Mouse (Mus musculus): Measurements from ENCODE around the gene Mmp25.

Mmp25 gene

DNA sequence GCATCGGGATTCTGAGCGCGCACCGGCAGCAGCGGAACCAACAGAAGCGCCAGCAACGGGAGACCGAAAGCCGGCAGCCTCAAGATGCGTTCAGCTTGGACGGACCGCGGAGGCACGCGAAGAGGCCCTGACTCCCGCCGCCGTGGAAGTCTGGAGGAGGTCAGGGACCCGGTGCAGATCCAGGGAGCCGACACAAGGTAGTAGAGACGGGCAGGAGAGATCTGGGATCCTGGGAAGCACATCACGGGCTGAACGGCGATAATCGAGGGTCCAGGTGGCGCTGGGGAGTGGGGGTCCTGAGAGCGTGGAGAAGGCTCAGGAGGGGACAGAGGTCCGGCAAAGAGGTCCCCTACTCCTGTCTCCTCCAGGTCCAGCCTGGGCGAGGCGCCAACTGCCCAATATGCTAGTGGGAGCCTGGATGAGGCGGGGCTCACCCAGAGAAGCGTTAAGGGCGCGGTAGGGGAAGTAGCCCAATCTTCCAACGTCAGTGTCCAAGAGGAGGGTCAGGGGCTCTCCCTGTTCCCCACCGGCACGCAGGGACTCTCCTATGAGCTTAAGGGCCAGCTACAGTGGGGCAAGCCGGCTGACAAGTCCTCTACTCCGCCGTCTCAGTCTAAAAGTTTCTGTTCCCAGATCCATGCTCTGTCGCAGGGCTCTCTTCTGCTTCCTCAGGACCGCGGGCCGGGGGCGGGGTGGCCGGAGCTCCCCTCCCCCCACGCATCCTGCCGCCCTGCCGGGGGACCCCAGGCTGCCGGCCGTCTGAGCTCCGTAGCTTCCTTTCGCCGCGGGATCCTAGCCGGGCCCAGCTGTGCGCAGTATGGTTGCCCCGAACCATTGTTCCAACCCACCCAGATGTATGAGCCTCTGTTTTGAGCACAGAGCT, at the start of gene Mmp25:
Gene Mmp25 (minus strand): TSS at position 665 of the 883 bp plus-strand sequence.
- peak; percentile 30 for DNase-seq

DNA sequence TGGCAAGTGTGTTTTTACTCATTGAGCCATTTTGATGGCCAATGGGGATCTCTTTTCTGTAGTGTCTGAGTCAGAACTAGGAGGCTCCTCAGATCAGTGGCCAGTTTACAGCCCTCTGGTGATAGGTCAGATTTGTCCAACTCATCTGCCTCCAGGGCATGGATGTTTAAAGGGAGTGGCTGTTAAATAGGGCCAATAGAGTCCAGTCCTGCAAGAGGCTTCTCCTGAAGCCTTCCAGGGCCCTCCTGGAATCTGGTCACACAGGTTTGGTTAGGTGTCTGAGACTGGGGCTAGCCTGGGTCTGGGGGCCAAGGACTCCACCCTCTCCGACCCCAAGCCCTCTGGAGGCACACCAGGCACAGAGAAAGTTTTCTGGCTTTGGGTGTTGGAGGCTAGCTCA, 49.4 kb upstream of the Mmp25 start:
- no peak for DNase-seq

DNA sequence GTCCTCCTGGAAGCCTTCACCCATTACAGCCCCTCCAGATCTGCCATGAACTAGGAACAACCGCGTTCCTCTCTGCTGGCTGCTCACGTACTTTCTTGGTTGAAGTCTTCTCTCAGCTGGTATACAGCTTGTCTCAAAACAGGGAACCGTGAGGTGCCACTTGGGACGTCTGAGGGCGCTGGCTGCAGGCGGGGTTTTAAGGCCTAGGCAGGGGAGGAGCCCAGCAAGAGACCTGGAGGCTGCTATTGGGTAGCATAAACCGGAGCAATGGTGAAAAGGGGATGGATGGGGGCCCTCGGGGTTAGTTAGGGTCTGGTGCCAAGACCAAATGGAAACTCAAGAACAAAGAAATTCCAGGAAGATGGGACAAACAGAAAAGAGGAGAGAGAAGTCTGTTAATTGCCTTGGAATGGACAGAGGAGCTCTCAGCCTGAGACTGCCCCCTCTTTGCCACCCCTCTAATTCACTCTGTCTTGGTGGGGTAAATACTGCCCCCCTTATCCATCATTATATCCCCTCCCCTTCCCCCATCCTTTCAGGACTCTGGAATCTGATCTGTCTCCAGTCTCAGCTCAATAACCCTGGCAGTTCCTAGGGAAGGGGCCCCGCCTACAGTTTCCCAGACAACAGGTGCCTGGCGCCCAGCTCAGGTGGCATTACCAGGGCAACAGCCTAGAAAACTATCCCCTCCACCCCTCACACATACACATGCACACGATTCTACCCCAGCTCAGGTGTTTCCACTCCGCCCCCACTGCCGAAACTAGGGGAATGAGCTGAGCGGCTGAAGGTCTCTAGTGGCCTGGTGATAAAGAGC, 39.0 kb upstream of the Mmp25 start, which contains the start of gene Cldn9:
Gene Cldn9 (minus strand): TSS at position 171 of the 817 bp plus-strand sequence.
- DNase-seq: peak; percentile 37

DNA sequence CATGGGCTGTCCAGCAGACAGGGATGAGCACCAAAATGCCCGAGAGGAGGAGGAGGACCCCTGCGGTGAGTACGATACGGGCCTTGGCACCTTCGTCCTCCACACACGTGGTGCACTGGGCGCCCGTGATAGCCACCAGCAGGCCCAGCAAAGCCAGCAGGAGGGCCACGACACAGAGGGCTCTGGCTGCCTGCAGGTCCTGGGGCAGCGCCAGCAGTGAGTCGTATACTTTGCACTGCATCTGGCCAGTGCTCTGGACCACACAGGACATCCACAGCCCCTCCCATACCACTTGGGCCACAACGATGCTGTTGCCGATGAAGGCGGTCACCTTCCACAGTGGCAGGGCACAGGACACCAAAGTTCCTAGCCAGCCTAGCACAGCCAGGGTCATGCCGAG, 38.1 kb upstream of the Mmp25 start:
- DNase-seq: no peak

DNA sequence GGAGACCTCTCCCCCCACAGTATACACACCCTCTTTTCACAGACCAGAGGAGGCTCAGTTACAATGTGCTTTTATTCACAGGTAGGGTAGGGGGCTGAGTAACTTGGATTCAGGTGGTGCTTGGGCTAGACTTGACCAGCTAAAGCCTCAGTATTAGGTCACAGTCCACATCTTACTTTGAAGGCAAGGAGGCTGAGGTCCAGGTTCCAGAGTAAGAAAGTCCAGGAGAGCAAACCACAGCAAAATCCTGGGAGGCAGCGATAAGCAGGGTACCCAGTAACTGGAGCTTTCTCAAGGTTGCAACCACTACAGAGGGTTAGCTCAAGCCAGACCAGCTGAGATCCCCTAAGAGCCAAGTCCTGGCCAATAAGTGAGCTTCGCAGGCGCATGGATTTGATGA, 37.5 kb upstream of the Mmp25 start:
- no peak for DNase-seq

DNA sequence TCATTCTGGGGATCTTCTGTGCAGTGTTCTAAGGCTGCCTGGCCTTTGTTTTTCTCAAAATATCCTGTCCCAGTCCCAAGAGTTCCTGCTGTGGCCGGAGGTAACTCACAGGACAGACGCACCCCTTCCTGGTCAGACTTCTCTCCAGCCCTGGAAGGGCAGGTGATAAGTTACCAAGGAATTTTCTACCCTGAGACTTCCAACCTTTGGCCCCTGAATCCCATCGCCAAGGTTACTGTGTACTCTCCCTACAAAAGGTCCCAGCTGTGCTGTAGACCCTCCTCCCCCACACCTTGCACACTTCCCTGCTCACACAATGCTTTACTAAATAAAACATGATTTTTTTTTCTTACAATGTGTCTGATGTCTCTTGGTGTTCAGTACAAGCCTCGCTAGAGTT, 37.0 kb upstream of the Mmp25 start:
- no peak for DNase-seq

DNA sequence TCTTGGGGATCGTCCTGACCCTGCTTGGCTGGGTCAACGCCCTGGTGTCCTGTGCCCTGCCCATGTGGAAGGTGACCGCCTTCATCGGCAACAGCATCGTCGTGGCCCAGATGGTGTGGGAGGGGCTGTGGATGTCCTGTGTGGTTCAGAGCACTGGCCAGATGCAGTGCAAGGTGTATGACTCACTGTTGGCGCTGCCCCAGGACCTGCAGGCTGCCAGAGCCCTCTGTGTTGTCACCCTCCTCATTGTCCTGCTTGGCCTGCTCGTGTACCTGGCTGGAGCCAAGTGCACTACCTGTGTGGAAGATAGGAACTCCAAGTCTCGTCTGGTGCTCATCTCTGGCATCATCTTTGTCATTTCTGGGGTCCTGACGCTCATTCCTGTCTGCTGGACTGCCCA, 36.0 kb upstream of the Mmp25 start:
- peak; percentile 38 for DNase-seq

DNA sequence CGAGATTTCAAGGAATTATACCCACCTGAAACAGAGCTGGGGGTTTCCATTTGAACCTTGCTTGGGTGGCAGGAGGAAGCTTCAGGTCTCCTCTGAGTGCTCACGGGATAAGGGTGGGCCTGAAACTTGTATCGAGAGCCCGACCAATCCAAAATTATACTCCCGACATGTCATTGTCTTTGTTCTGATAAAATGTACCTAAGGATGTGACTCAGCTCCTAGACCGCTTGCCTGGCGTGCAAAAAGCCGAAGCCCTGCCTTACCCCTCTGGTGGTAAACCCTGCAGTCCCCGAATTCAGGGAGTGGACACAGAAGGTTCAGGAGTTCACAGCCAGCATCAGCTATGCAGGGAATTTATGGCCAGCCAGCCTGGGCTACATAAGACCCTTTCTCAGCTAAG, 35.3 kb upstream of the Mmp25 start:
- DNase-seq: no peak

DNA sequence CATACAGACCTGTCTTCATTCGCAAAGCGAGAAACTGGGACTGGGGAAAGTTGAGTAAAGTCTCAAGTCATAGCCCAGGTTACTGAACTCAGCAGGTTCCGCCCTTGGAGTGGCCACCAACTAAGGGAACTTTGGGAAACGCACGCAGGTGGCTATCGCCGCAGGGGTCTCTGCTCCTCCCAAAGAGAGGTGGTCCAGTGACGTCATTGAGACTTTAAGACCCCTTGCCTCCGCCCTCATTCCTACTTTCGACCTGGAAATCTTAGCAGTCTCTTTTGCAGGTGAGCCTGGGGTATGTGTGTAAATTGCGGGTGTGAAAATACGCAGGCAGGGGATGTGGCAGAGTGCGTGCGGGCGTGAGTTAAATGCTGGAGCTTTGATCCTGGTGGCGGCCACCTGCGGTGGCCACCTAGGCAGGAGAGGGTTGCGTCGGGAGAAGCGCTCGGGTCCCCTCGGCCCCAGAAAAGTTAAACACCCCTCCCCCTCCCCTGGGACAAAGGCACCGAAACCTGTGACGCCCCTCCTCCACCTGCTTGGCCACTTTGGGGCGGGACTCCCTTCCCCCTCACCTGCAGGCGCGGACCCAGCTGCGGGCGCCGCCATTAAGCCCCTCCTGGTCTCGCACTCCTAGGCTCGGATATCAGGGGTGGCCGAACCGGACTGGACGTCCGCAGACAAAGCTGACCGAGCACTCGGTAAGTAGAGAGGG, 34.2 kb upstream of the Mmp25 start, which contains the start of gene Cldn6:
Gene Cldn6 (plus strand): TSS at position 123 of the 709 bp plus-strand sequence.
- no peak for DNase-seq

DNA sequence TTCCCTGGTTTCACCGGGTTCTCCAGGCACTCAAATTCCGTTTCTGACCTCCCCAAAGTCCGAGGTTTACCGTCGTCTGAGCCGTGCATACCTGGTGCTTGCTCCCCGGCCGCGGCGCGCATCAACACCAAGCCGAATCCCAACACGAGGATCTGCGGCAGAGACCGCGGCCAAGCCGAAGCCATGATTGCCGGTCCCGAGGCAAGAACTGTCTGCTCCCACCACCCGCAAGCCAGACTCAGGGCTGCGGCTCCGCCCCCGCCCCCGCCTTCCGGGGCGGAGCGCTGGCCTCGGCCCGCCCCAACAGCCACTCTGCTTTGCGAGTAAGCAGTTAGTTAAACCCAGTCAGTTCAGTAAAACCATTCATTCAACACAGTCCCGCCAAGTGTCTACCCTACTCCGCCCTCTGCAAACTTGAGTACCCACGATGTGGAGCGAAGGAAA, 32.2 kb upstream of the Mmp25 start, which contains the start of gene Tnfrsf12a:
Gene Tnfrsf12a (minus strand): TSS at position 233 of the 444 bp plus-strand sequence.
- DNase-seq: peak; percentile 91

DNA sequence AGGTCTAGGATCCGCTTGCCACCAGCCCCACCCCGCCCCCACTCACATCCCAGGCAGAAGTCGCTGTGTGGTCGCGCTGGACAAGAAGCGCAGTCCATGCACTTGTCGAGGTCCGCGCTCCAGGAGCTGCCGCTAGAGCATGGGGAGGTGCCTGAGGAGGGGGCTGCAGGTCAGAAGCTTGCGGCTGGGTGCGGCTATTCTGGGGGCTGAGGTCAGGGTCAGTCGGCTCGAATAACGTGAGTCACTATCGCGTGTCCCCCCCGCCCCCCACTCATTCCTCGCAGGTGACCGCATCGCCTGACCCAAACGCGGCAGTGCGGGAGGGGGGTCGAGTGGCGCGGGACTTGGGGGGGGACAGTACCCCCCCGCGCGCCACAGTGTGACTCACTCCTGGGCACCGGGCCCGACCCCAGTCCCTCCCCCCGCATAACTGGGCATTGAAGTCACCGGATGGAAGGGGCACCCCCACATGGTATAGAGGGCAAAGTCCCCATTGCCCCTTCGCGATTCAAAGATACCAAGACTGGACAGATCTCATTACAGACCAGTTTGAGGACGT, 31.5 kb upstream of the Mmp25 start:
- DNase-seq: peak; percentile 58

DNA sequence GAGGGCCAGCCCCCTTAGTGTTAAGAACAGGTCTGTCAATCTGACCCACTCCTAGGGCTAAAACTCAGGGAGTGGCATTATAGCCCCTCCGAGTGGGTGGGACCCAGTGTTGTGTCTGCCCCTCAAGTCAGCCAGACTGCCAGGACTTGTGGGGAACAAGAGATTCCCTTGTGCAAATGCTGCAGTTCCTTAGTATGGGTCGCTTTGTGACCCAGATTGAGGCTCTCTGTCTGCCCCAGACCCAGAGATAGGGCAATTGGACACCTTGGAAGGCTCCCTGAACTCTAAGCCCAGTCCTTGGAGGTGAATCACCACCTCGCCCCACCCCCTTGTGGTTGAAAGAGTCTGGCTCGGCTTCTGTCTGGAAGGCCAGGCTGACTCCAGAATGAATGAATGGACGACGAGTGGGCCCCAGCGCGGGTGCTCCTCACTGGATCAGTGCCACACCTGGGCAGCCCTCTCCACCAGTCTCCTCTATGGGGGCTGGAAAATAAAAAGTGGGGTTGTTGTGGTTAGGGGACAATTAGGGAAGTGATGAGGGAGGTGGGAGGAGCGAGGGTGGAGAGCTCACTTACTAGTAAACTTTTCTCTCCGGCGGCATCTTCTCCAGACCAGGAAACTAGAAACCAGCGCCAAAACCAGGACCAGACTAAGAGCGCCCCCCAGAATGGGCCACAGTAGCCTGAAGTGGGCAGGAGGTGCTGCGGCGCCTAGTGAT, 30.6 kb upstream of the Mmp25 start:
- peak; percentile 49 for DNase-seq

DNA sequence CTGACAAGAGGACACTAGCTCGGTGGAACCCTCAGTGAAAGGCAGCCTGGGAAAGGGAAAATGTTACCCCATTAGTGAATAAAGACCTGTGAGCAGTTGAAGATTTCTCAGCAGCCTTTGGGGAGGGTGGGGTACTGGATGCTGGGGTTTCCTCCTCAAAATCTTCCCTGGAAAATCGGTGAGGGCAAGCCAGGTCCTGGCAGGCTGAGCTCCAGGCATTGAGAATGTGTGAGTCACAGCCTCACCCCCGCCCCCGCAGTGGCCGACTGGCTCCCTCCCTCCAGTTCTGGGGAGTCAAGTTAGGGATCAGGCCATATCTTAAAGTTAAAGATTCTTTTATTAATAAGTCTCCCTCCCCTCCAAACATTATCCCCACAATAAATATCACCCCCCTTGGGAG, 30.1 kb upstream of the Mmp25 start:
- peak; percentile 40 for DNase-seq

DNA sequence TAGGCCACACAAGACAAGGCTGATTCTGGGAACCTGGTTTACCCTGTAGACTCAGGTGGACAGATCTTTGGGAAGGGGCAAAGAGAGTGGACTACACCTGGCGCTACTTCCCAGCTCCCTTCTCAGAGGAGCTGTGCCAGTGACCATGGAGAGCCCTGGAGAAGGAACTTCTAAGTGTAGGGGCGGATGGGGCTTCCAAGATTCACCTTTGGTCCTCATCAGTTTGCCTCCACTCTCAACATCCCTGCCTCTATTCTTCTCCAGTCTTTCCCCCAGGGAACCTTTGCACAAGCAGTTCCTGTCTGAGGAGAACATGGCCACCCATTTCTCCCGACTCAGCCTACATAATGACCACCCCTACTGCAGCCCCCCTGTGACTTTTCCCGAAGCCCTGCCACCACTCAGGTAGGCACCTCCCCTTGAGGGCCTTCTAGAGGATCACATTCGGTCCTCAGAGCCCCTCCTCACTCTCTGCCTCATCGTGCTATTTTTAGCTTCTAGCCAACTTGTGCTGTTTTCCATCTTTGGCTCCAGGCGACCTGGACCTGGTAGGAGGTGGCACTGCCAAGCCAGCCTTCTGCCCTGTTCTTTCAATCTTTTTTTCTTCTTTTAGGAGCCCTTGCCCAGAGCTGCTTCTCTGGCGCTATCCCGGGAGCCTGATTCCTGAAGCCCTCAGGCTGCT, 29.3 kb upstream of the Mmp25 start:
- DNase-seq: no peak

DNA sequence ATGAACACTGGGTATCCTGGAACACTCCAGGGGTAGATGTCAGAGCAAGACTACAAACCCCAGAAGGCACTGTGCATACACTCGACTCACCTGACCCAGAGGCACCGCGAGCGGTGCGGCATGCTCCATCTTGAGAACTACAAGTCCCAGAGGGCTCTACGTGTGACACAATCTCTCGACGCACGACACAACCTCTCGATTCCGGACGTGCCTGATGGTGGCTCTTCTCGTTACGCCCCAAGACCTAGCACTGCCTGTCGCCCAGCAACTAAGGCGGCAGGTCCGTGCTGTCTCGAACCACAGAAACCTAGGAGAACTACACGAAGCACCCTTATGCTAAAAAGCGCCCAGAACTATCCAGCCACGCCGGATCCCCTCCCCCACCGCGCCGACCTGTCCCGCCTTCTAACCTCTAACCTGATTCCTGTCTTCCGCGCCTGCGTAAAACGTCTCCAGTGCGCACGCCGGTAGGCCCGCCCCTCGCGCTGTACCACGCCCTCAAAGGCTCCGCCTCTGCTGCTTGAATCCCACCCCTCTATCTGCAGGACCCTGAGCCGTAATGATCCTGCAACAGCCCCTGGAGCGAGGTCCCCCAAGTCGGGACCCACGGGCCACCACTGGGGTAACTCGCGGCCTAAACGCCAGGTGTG, 28.5 kb upstream of the Mmp25 start, which contains the start of the genes Hcfc1r1 and Thoc6:
Gene Hcfc1r1 (plus strand): TSS at position 173 of the 650 bp plus-strand sequence.
Gene Thoc6 (minus strand): TSS at position 459 of the 650 bp plus-strand sequence.
- peak; percentile 96 for DNase-seq

DNA sequence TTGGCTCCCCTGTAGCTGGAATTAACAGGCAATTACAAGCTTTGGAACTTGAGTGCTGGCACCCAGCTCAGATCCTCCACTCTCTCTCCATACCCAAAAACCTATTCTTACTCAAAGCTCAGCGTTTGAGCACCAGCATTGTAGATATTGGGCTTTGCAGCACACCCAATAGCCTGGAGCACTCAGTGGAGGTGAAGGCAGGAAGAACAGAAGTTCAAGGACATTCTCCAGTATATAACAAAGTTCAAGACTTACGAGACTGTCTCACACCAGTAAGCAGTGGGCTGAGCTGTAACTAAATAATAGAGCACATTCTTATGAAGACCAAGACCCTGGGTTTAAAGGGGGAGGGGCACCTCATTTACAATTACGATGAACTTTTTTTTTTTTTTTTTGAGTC, 27.7 kb upstream of the Mmp25 start:
- no peak for DNase-seq

DNA sequence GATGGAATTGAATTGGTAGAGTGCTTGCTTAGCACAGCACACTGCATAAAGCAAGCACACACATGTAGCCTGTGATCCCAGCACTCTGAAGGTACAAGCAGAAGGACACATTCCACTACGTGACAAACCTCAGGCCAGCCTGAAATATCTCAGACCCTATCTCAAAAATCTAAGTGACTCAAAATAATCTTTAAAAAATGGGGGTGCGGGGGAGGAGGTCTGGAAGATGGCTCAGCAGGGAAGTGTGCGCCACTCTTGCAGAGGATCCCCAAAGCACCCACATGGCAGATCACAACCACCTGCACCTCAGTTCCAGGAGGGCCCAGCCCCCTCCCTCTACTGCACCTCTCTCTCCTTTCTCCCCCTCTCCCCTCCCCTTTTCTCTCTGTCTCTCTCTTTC, 26.4 kb upstream of the Mmp25 start:
- no peak for DNase-seq

DNA sequence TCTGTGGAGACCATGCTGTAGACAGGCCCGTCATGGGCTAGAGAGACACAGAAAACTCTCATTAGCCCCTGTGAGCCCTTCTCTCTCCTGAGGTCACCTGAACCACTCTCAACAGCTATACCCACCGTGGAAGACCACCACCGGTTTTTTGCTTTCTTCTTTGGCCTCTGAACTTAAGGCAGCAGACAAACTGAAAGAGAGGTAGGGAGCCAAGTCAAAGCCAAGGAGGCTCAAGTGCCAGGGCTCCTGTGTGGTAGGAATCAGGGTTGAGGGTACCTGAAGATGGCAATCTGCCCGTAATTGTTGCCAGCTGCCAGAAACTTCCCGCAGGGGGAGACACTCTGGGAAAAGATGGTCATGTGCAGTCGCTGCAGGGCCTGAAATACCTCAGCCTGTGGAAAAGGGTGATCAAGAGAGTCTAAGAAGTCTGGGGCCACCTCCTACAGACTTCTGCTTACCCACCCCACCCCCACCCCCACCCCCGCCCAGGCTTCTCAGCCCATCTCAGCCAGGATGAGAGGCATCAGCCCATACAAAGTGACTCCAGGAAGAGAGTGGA, 25.5 kb upstream of the Mmp25 start:
- no peak for DNase-seq

DNA sequence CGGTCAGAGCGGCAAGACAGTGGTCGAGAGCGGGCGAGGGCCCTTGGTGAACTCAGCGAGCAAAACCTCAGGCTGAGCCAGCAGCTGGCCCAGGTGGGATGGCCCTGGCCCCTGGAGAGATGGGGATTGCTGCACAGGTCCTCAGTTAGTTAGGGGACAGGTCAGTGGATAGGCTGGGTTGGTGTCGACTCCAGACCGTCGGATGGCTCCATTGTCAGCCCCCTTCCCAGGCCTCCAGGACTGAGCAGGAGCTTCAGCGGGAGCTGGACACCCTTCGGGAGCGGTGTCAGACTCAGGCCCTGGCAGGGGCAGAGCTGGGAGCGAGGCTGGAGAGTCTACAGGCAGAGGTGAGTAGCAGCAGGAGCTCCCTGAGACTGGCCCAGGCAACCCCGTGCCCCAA, 20.4 kb upstream of the Mmp25 start:
- DNase-seq: no peak

DNA sequence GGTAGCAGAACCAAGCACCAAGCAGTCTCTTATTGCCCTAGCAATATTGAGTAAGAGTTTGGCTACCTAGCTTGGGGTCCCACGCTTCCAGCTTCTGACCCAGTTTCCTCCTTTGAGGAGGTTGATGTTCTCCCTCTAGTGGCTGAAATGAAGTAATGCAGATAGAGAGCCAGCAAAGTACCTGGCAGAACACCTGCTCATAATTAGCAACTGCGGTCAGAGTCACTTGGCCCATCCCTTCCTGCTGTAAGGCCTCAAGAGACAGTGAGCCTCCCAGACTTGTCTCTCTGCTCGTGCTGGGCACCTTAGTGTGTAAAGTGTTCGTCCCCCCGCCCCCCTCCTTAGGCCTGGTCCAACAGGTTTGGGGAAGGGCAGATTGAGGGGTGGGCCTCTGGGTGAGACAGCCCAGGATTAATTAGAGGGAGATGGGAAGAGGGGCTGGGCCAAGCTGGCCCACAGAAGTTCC, 19.5 kb upstream of the Mmp25 start:
- DNase-seq: no peak

Data from kidney, postnatal 14 days (tissue).